Mouse (Mus musculus): ENCODE measurements around the gene Taf3.

GRCm38 (mm10) chr2:9945611-9946010 is 102.8 kb downstream of the Taf3 start:
- TF ChIP-seq CTCF (IDR thresholded peaks at IDR 0.05; ENCODE audit: low read depth) = no peak
- no peak for TF ChIP-seq EP300 (IDR thresholded peaks at IDR 0.05; ENCODE audit: low read depth)
